Mouse (Mus musculus) kidney, adult 2 months (tissue): ENCODE measurements around the gene Itga6. TPM values are rescaled to one million over a fixed set of nuclear protein-coding genes. Genes with fewer than 3 reads are reported as not detected.

Experiments
- DNase-seq: peaks from one replicate; pipeline ENCODE4 v3.0.0; 2021
- H3K27ac ChIP-seq: fragments of 200-500 bp; 2 replicates; pipeline ENCODE4 v1.5.1; 2012; ENCODE audit warnings: low read depth, low read length, control low read depth, inconsistent platforms; ENCODE audit not compliant: insufficient read depth
- H3K27me3 ChIP-seq: fragments of 200-500 bp; replicated peaks from 2 replicates; pipeline ENCODE4 v1.6.1; 2012; ENCODE audit warnings: mild to moderate bottlenecking, moderate library complexity, low read length, inconsistent platforms; ENCODE audit not compliant: control insufficient read depth, insufficient read depth
- H3K36me3 ChIP-seq: fragments of 200-500 bp; 2 replicates; pipeline ENCODE4 v1.6.1; 2012; ENCODE audit warnings: mild to moderate bottlenecking, moderate library complexity, low read length, inconsistent platforms; ENCODE audit not compliant: control insufficient read depth, insufficient read depth
- H3K4me1 ChIP-seq: fragments of 200-500 bp; 2 replicates; pipeline ENCODE4 v1.6.1; 2011; ENCODE audit warnings: low read length; ENCODE audit not compliant: control insufficient read depth, insufficient read depth
- H3K4me3 ChIP-seq: fragments of 200-500 bp; 2 replicates; pipeline ENCODE4 v1.5.1; 2011; ENCODE audit warnings: mild to moderate bottlenecking, low read depth, low read length, control low read depth; ENCODE audit not compliant: insufficient read depth
- CTCF ChIP-seq: fragments of 200-500 bp; conservative IDR thresholded peaks from 2 replicates; pipeline ENCODE4 v1.5.1; 2011; ENCODE audit warnings: low read depth, mild to moderate bottlenecking, control low read depth, low read length, moderate library complexity, mixed read lengths; ENCODE audit not compliant: insufficient read depth, insufficient read length
- POLR2A ChIP-seq: fragments of 200-500 bp; IDR thresholded peaks from one replicate; pipeline ENCODE4 v1.6.1; 2011; ENCODE audit warnings: low read depth, low read length, control low read depth
- WGBS: fragments of 180-500 bp; shearing (Covaris S2); methylation state at CpG from one replicate; pipeline ENCODE4 v1.1.7; 2018; 5-methylcytosine and 5-hydroxymethylcytosine counted together
- polyA plus RNA-seq: library from polyadenylated mRNA; depleted of rRNA; stranded (reverse); fragments of >200 nt; gene quantifications from 2 replicates; pipeline ENCODE4 v1.2.3, GENCODE M21; 2012

Gene Itga6
- polyA plus RNA-seq, 1 experiment, result 58.7 TPM

DNA sequence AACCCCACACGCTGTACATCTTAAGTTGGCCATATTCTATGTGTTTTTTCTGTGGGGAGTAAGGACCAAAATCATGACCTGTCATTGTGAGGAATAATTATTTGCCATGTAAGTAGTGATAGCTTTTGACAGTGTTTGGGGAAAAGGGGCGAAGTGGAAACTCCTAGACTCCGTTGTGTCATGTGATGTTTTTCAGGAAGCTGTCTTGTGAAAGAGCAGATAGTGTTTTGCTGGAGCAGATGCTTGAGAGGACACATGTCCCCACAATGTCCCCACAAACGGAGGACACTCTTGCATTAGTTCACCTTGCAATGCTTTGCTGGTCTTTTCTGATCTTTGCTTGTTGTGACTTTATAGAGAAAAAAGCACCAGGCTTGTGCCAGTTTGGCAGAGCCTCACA lies 7.7 kb downstream of the Itga6 start:
- Histone ChIP-seq H3K4me1 (no peaks in the 10 kb centered on the region), H3K4me3 (no peak overlapping the region), H3K27ac (no peak overlapping the region), H3K27me3 (no peaks in the 10 kb centered on the region; the same call in 1 of the 2 replicates), H3K36me3 (no peaks in the 10 kb centered on the region)
- no peak for TF ChIP-seq CTCF
- TF ChIP-seq POLR2A, result no peak
- WGBS, result 89% methylated on average over 4 of the region's 4 CpGs
- no peak for DNase-seq

DNA sequence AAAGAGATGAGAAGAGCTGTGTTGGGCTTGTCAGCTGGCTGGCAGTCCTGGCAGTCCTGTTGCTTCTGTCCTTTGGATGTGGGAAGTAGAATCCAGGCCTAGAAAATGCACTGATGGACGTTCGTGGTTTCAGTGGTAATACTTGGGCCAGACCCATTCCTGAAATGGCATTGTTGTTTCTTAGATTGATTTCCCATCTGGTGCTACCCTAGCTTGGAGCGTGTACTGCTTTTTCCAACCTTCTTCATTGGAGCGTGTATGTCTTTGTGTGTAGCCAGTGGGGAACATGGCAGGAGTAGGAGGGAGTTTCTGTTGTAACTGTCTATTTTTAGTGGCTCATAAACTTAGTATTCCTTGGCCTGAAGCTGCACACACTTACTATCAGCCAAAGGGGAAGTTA lies 10.3 kb downstream of the Itga6 start:
- Histone ChIP-seq H3K27ac (no peak overlapping the region), H3K4me3 (no peak overlapping the region), H3K4me1 (no peaks in the 10 kb centered on the region), H3K27me3 (no peaks in the 10 kb centered on the region; the same call in 1 of the 2 replicates), H3K36me3 (no peaks in the 10 kb centered on the region)
- 85% methylated on average over 4 of the region's 4 CpGs for WGBS
- DNase-seq, result no peak
- TF ChIP-seq CTCF, result no peak
- TF ChIP-seq POLR2A, result no peak

DNA sequence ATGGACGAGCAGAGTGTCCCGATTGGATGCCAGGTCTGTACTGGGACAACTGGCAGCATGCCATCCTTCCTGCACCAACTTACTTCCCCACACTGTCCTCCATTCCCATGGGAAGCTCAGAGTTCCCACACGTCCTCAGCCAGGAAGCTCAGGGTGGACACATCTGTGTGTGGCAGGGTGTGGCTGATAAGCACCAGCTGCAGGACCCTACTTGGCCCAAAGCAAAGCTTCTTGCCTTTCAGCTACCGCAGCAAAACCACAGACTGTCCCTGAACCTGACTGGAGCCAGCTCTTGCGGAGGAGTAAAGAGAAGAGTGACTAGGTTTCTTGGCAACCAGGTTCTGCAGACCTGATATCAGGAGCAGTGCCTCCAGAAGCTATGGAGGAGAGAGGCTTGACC lies 11.7 kb downstream of the Itga6 start:
- peak; percentile 62 for DNase-seq
- no peaks in the 10 kb centered on the region; the same call in 1 of the 2 replicates for H3K27me3 ChIP-seq
- no peaks in the 10 kb centered on the region for H3K36me3 ChIP-seq
- TF ChIP-seq POLR2A (no peak), CTCF (no peak)
- H3K4me1 ChIP-seq, result no peaks in the 10 kb centered on the region
- H3K27ac ChIP-seq, result no peak overlapping the region
- 60% methylated on average over 5 of the region's 5 CpGs for WGBS
- H3K4me3 ChIP-seq, result no peak overlapping the region

DNA sequence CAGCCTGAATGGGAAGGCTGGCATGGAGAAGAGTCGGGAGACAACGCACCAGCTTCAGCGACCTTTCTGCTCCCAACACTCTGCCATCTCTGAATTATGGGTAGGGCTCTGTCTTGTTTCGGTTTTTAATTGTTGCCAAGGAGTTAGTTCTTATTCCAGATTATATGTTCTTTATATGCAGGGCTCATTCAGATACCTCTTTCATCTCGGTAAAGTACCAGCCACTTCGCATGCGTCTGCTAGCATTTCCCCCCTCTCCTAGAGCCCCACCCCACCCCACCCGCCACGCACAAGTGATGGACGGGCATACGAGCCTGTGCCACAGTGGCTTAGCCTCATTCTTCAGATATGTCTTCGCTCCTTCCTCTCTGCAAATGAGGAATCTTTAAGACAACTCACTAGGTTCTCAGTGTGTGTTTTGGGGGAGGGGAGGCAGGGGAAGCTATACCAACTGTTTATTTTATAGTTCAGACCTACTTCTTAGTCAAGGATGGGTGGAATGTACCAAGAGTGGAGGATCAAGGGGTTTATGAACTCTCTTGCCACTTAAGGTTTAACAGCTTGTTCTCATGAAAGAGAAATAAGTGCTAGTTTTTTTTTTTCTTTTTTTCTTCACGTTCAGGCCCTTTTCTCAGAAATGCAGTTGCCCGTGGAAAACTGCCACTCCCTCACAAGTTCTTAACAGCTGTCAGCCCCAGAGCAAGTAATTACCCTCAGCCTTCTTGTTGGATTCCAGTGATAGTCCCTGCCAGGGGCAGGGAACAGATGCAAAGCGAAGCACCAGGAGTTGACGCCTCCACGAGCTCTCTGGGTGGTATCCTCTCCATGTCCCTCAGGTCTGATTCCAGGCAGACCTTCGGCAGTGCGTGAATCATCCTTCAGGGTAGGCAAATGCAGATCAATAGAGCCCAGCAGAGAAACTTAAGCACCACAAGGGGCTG lies 13.4 kb downstream of the Itga6 start:
- Histone ChIP-seq H3K27me3 (no peaks in the 10 kb centered on the region; the same call in 1 of the 2 replicates), H3K4me3 (no peak overlapping the region), H3K4me1 (no peaks in the 10 kb centered on the region), H3K36me3 (no peaks in the 10 kb centered on the region), H3K27ac (no peak overlapping the region)
- DNase-seq, result no peak
- 63% methylated on average over 19 of the region's 19 CpGs for WGBS
- TF ChIP-seq CTCF (no peak), POLR2A (no peak)

DNA sequence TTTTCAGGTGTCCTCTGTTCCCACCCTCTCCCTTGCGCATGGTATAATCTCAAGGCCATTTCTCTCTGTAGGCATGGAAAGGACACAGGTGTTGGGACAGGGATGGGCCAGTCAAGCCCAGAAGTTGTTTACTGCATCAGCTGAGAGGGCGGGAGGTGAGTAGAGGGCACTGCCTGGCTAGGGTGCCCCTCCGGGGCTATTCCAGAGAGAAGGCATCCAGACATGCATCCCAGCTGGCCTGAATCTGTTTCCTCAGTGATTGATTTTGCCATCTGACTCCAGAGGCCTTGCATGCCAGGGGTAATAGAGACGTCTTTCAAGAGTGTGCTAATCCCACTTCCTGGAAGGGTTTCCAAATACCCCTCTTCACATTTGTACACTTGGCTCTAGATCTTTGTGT lies 14.7 kb downstream of the Itga6 start:
- TF ChIP-seq CTCF (no peak), POLR2A (no peak)
- WGBS, result 86% methylated on average over 4 of the region's 4 CpGs

DNA sequence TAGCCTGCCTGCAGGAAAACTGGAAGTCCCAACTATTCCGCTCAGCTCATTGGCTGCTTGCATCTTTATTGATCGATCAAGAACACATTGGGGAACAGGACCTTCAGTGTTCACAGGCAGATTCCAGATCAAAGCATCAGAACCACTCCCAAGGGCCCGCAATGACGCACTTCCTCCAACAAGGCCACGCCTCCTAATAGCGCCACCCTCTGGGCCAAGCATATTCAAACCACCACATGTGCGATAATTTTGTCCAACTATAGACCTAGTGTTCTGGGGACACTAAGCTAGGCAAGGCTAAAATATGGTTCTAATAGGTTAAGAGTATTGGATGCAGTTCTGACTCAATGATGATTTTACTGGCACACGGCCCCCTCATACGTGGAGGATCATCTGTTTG lies 15.7 kb downstream of the Itga6 start:
- H3K4me1 ChIP-seq, result no peaks in the 10 kb centered on the region
- no peak overlapping the region for H3K27ac ChIP-seq
- no peak for DNase-seq
- TF ChIP-seq POLR2A (no peak), CTCF (no peak)
- H3K27me3 ChIP-seq, result no peaks in the 10 kb centered on the region; the same call in 1 of the 2 replicates
- no peaks in the 10 kb centered on the region for H3K36me3 ChIP-seq
- WGBS, result 97% methylated on average over 9 of the region's 9 CpGs
- no peak overlapping the region for H3K4me3 ChIP-seq

More for the DNA sequence above, 14.7 kb downstream of the Itga6 start:
- H3K4me1 ChIP-seq, result no peaks in the 10 kb centered on the region
- H3K4me3 ChIP-seq, result no peak overlapping the region
- H3K27me3 ChIP-seq, result no peaks in the 10 kb centered on the region; the same call in 1 of the 2 replicates
- DNase-seq, result no peak
- H3K27ac ChIP-seq, result no peak overlapping the region
- H3K36me3 ChIP-seq, result no peaks in the 10 kb centered on the region

DNA sequence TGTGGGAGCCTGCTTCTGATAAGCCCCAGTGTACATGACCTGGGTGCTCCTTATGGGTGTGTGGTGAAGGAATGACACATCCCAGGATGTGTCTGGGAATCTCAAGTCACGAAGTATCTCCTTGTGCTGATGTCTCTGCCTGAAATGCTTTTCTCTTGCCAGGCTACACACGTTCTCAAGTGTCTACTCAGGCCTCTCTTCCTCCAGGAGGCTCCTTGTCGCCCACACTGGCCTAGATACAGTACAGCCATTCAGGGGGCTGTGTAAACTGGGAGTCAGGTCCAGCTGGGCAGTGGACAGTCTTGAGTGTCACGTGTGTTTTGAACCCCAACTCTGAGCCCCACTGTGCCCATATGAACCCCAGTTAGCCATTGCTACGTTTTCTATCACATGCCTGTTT lies 19.1 kb downstream of the Itga6 start:
- no peak overlapping the region for H3K27ac ChIP-seq
- H3K36me3 ChIP-seq, result no peaks in the 10 kb centered on the region
- no peak overlapping the region for H3K4me3 ChIP-seq
- H3K27me3 ChIP-seq, result no peaks in the 10 kb centered on the region
- DNase-seq, result no peak
- TF ChIP-seq CTCF (no peak), POLR2A (no peak)
- 81% methylated on average over 5 of the region's 5 CpGs for WGBS
- H3K4me1 ChIP-seq, result no peaks in the 10 kb centered on the region
